Mouse (Mus musculus) ES-E14 (cell line): ENCODE measurements around the gene Gm20715. TPM values are rescaled to one million over a fixed set of nuclear protein-coding genes. Genes with fewer than 3 reads are reported as not detected.

Experiments used
- DNase-seq: peaks from one replicate; pipeline ENCODE4 v3.0.0-alpha.2; 2013; ENCODE audit warnings: low read depth, low spot score
- H3K27ac ChIP-seq: 2 replicates; pipeline ENCODE4 v1.5.1; 2012; ENCODE audit warnings: low read depth, mild to moderate bottlenecking, low read length, moderate library complexity, mixed read lengths; ENCODE audit not compliant: poor library complexity, insufficient read depth, severe bottlenecking
- H3K36me3 ChIP-seq: 2 replicates; pipeline ENCODE4 v1.6.1; 2012; ENCODE audit warnings: mild to moderate bottlenecking, low read length, moderate library complexity, mixed read lengths; ENCODE audit not compliant: control insufficient read depth, poor library complexity, insufficient read depth, severe bottlenecking
- H3K4me1 ChIP-seq, 2 experiments: fragments of 150-350 bp in 1 of 2; sonication (generic) in 1 of 2; 2 replicates each; pipeline ENCODE4 v1.6.1; 2012; ENCODE audit warnings: low read length in 2 of 2, mild to moderate bottlenecking in 1 of 2, mixed read lengths in 1 of 2; ENCODE audit not compliant: control insufficient read depth in 2 of 2, insufficient read depth in 2 of 2, poor library complexity in 1 of 2
- H3K4me3 ChIP-seq, 2 experiments: fragments of 150-350 bp in 1 of 2; sonication (generic) in 1 of 2; 2 replicates each; pipeline ENCODE4 v1.5.1; 2012; ENCODE audit warnings: low read length in 2 of 2, low read depth in 1 of 2, mild to moderate bottlenecking in 1 of 2, mixed read lengths in 1 of 2; ENCODE audit not compliant: insufficient read depth in 1 of 2, poor library complexity in 1 of 2, severe bottlenecking in 1 of 2
- H3K9ac ChIP-seq: 2 replicates; pipeline ENCODE4 v1.6.1; 2012; ENCODE audit warnings: low read depth, mild to moderate bottlenecking, low read length, mixed read lengths; ENCODE audit not compliant: poor library complexity, insufficient read depth, severe bottlenecking
- H3K9me3 ChIP-seq: fragments of 150-350 bp; sonication (generic); 2 replicates; pipeline ENCODE4 v1.6.1; 2012; ENCODE audit warnings: low read depth, mild to moderate bottlenecking, low read length; ENCODE audit not compliant: control insufficient read depth, insufficient read depth
- CHD2 ChIP-seq: IDR thresholded peaks from 2 replicates; pipeline ENCODE4 v1.6.1; 2014; ENCODE audit warnings: mild to moderate bottlenecking, low read depth, low read length, inconsistent platforms
- HCFC1 ChIP-seq: IDR thresholded peaks from 2 replicates; pipeline ENCODE4 v1.6.1; 2012; ENCODE audit warnings: low read length, inconsistent platforms, borderline replicate concordance; ENCODE audit not compliant: insufficient read depth
- MAFK ChIP-seq: IDR thresholded peaks from 2 replicates; pipeline ENCODE4 v1.6.1; 2014; ENCODE audit warnings: mild to moderate bottlenecking, low read depth, low read length, inconsistent platforms; ENCODE audit not compliant: insufficient read depth
- ZC3H11A ChIP-seq: IDR thresholded peaks from 2 replicates; pipeline ENCODE4 v1.6.1; 2012; ENCODE audit warnings: low read depth, mild to moderate bottlenecking, inconsistent platforms, low read length, borderline replicate concordance
- ZNF384 ChIP-seq: IDR thresholded peaks from 2 replicates; pipeline ENCODE4 v1.6.1; 2012; ENCODE audit warnings: low read depth, low read length, inconsistent platforms
- in situ Hi-C, 2 experiments: fragments of 600-800 bp; cut with MboI; formaldehyde crosslinking; loops; one replicate each; pipeline ENCODE4 v1.15.1; 2025; ENCODE audit warnings: low sequenced_read_pairs in 2 of 2, inconsistent platforms in 1 of 2; ENCODE audit not compliant: unreplicated experiment in 2 of 2
- total RNA-seq: library from RNA; depleted of rRNA; stranded (reverse); fragments of 300-350 nt; gene quantifications from 2 replicates; pipeline ENCODE4 v1.2.3, GENCODE M21; 2012; rRNA removed

Gm20715 gene
- total RNA-seq = 0.09 and 0.11 TPM in 2 replicates

GRCm38 (mm10) chr7:6410043-6410442, at the start of gene Gm20715:
Gene Gm20715, plus strand, starts transcription at chr7:6410277.
- no peak within 1 kb of the TSS for H3K9ac ChIP-seq
- H3K27ac ChIP-seq = no peak within 1 kb of the TSS
- DNase-seq = peak; percentile 100
- peak; percentile 58; the same call in 1 of the 2 replicates for TF ChIP-seq CHD2
- TF ChIP-seq MAFK = no peak
- peak; percentile 15; the same call in 1 of the 2 replicates for TF ChIP-seq ZNF384
- TF ChIP-seq ZC3H11A = no peak
- peak; percentile 79; the same call in 1 of the 2 replicates for TF ChIP-seq HCFC1
- no peaks in the 10 kb centered on the region for H3K4me1 ChIP-seq
- no peaks in the 10 kb centered on the region for H3K36me3 ChIP-seq
- H3K9me3 ChIP-seq = no peaks in the 10 kb centered on the region
- in situ Hi-C loops = no loop called here
- no peak within 1 kb of the TSS for H3K4me3 ChIP-seq

- Histone ChIP-seq H3K9me3 (no peaks in the 10 kb centered on the region), H3K36me3 (no peaks in the 10 kb centered on the region), H3K9ac (no peak overlapping the region), H3K4me3 (no peak overlapping the region), H3K27ac (no peak overlapping the region), H3K4me1 (peaks cover 2 to 4% of the 10 kb centered on the region in 2 experiments; a peak in 2 of 4 replicates)
- TF ChIP-seq ZC3H11A = no peak
- TF ChIP-seq CHD2 = no peak
- TF ChIP-seq ZNF384 = no peak
- no peak for TF ChIP-seq MAFK
- TF ChIP-seq HCFC1 = no peak
- no peak for DNase-seq
- in situ Hi-C loops = no loop called here
Observed at GRCm38 (mm10) chr7:6360477-6361060, 49.5 kb upstream of the Gm20715 start.

GRCm38 (mm10) chr7:6361756-6362155, 48.3 kb upstream of the Gm20715 start:
- Histone ChIP-seq H3K27ac (no peak overlapping the region), H3K36me3 (no peaks in the 10 kb centered on the region), H3K9me3 (no peaks in the 10 kb centered on the region), H3K9ac (peak overlapping the region; percentile 58; the same call in 1 of the 2 replicates), H3K4me3 (peak overlapping the region; percentile 66 to 84), H3K4me1 (peaks cover 2 to 6% of the 10 kb centered on the region in 2 experiments; a peak in 2 of 4 replicates)
- in situ Hi-C loops = no loop called here
- TF ChIP-seq ZC3H11A (no peak), HCFC1 (no peak), MAFK (no peak), CHD2 (no peak), ZNF384 (no peak)
- no peak for DNase-seq

- no peak for TF ChIP-seq ZNF384
- Histone ChIP-seq H3K4me1 (peaks cover 2 to 6% of the 10 kb centered on the region in 2 experiments; a peak in 2 of 4 replicates), H3K36me3 (no peaks in the 10 kb centered on the region), H3K27ac (peak overlapping the region; percentile 68; the same call in 1 of the 2 replicates), H3K9ac (peak overlapping the region; percentile 58), H3K9me3 (no peaks in the 10 kb centered on the region), H3K4me3 (peak overlapping the region; percentile 83 to 100)
- in situ Hi-C loops = no loop called here
- peak; percentile 99 for DNase-seq
Observed at GRCm38 (mm10) chr7:6362268-6363046, 47.6 kb upstream of the Gm20715 start.
